Mouse (Mus musculus): ENCODE results near the gene Coro2a. TPM values are rescaled to one million over a fixed set of nuclear protein-coding genes. Genes with fewer than 3 reads are reported as not detected.

Gene Coro2a
- polyA plus RNA-seq, 1 experiment: 0.59 TPM

DNA sequence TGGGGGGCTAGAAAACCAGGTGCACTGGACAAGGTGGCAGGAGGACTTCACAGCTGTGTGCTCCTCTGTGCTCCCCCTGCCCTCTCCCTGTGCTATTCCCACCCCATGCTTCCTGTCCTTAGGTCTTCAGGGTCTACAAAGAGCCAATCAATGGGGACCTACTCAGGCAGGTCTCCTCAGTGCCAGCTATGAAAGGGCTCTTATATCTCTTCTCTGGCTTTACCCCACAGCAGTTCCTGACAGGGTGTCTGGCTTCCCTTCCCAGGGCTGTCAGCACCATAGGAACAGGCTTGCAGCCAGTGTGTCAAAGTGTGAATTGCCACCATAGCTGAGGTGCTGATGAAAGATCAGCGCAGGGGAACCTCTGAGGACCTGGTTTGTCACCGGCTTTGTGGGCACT lies 81.5 kb downstream of the Coro2a start:
- no peak overlapping the region for H3K4me3 ChIP-seq (ENCODE audit: insufficient read depth, low read depth, low read length)
- H3K4me1 ChIP-seq (ENCODE audit: control insufficient read depth, insufficient read depth, insufficient read length, low read length): no peaks in the 10 kb centered on the region
- H3K27ac ChIP-seq (replicated peaks; ENCODE audit: low read depth, low read length): no peak overlapping the region

DNA sequence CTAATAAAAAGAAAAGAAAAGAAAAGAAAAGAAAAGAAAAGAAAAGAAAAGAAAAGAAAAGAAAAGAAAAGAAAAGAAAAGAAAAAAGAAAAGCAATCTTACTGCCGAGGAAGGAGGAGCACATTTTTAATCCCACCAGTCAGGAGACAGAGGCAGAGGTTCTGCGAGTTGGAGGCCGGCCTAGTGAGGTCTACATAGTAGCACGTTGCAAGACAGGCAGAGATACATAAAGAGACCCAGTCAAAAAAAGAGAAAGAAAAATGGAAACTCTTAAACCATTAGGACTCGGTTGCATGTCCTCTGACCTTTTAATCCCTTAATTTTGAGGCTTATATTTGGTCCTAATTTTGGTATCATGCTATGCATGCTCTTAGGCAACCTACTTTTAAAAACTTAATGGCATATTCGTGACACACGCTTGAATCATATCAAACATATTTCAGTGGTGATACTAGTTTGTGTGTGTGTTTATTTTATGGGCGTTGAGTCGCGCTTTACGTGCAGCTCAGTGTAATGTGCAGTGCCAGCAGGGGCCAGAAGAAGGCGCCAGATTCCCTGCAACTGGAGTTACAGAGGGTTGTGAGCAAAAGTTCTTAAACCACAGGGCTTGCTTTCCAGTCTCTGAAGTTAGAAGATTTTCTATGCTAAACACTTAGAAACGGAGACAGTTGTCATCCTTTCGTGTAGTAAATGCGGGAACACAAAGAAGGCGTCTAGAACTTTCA lies 94.1 kb downstream of the Coro2a start:
- peak overlapping the region; percentile 43 for H3K4me3 ChIP-seq (ENCODE audit: insufficient read depth, low read depth, low read length)
- no peaks in the 10 kb centered on the region for H3K4me1 ChIP-seq (ENCODE audit: control insufficient read depth, insufficient read depth, insufficient read length, low read length)
- H3K27ac ChIP-seq (replicated peaks; ENCODE audit: low read depth, low read length): no peak overlapping the region

DNA sequence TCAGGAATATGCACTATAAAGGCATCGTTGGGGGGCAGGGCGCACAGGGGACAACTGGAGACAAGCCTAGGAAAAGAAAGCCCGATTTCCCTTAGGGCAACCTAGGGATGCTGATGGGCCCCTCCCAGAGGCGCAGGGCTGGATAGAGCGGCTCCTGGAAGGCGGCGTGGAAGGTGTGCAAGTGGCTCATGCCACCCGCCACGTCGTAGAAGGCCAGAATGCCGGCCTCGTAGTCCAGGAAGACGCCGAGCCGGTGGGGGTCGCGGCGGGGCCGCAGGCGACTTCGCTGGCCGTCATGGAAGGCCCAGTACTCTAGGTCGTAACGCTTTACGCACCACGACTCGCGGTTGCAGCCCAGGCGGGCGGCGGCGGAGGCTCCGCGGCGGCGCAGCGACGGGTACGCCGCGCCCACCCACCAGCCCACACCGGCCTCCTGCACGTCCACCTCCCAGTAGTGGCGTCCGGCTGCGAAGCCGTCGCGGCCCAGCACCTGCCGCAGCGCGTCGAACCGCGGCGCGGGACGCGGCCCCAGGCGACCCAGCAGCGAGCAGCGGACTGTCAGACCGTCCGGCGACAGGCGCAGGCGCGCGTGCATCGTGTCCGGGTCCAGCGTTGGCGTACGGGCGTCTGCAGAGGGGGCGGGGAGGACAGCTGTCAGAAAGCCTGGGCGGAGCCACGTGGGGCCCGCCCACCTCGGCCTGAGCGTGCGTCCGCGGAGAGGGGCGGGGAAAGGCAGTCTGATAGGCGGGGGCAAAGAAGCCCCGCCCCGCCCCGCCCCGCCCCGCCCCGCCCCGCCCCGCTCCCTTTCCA lies 95.0 kb downstream of the Coro2a start:
- H3K4me3 ChIP-seq (ENCODE audit: insufficient read depth, low read depth, low read length): peak overlapping the region; percentile 61
- H3K4me1 ChIP-seq (ENCODE audit: control insufficient read depth, insufficient read depth, insufficient read length, low read length): no peaks in the 10 kb centered on the region
- no peak overlapping the region for H3K27ac ChIP-seq (replicated peaks; ENCODE audit: low read depth, low read length)

DNA sequence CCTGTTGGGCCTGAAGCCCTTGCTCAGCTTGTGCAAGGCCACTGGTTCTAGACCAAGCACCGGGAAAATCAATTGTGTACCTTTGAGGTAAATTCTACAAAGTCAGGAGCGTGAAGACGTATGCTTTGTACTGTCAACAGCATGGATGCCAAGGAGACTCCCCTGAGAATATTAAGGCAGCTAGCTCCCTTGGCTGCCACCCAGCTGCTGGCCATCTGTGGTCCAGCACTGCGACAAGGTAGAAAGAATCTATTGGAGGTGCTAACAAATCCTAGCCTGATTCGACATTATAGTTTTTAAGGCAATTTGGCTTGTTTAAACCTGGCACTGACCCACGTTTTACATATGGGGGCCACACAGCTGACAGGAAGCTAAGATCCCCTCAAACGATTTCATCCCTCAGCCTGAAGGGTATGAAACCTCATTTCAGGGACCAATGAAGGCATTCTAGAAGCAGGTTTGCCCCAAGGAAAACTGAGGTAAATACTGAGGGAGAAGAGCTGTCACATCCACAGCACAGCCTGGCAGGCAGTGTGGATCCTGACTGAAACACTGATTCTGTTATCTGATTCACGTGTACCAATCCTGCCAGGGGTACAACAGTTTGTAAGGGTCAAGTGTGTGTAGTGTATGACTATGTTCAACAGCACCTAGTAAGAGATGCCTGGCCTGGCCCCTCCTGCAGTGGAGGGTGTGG lies 96.5 kb downstream of the Coro2a start:
- no peak overlapping the region for H3K27ac ChIP-seq (replicated peaks; ENCODE audit: low read depth, low read length)

DNA sequence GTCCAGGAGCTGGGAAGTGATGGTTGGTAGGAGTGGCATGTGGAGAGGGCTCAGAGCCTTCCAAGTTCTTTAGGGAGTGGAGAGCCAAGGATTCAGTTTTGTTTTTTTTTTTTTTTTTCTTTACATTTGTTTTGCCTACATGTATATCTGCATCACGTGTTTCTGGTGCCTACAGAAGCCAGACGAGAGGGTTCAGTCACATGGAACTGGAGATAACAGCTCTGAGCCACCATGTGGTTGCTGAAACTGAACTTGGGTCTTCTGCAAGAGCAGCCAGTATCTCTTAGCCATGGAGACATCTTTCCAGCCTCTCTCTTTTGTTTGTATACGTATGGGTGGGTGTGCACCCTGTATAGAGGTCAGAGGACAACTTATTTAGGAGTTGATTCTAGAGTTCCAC lies 98.1 kb downstream of the Coro2a start:
- H3K27ac ChIP-seq (replicated peaks; ENCODE audit: low read depth, low read length): no peak overlapping the region
- no peaks in the 10 kb centered on the region for H3K4me1 ChIP-seq (ENCODE audit: control insufficient read depth, insufficient read depth, insufficient read length, low read length)
- no peak overlapping the region for H3K4me3 ChIP-seq (ENCODE audit: insufficient read depth, low read depth, low read length)

More for the DNA sequence above, 96.5 kb downstream of the Coro2a start:
- H3K4me3 ChIP-seq (ENCODE audit: insufficient read depth, low read depth, low read length): no peak overlapping the region
- H3K4me1 ChIP-seq (ENCODE audit: control insufficient read depth, insufficient read depth, insufficient read length, low read length): no peaks in the 10 kb centered on the region

DNA sequence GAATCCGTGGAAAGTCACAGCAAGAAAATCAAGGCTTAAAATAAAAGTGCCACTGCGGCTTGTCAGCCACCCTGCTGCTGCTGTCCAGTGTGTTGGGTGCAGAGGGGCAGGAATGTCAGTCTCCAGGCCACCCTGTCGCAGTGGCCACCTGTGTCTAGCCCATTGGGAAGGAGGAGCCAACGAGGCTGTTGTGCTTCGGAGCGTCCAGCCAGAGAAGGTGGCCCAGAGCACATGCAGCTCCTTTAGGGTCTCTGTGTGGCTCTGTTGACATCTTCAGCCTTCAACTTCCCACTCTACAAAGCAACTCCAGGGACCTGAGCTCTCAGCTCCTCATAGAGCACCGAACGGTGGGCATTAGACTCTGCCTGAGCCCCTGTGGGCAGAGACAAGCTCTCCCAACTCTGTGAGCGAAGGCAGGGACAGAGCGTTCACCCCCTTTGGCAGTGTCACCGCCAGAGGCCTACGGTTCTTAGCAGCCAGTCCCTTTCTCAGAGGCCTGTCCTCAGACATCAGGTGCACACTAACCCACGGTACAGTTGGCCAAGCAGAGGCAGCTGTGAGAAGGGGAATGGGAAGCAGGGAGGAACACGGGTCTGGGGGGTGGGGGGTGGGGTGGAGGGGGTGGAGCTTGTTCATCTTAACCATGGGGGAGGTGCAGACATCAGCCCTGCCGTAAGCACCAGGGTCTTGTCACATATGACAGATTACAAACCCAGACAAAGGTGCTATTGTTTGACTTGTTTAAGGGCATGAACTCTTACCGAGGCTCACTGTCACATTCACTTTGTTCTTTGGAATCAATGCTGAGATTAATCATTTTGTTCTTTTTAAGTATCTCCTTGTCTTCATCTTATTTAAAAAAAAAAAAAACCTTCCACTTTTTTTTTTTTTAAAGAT lies 99.1 kb downstream of the Coro2a start:
- no peak overlapping the region for H3K4me3 ChIP-seq (ENCODE audit: insufficient read depth, low read depth, low read length)
- no peak overlapping the region for H3K27ac ChIP-seq (replicated peaks; ENCODE audit: low read depth, low read length)
- H3K4me1 ChIP-seq (ENCODE audit: control insufficient read depth, insufficient read depth, insufficient read length, low read length): no peaks in the 10 kb centered on the region

DNA sequence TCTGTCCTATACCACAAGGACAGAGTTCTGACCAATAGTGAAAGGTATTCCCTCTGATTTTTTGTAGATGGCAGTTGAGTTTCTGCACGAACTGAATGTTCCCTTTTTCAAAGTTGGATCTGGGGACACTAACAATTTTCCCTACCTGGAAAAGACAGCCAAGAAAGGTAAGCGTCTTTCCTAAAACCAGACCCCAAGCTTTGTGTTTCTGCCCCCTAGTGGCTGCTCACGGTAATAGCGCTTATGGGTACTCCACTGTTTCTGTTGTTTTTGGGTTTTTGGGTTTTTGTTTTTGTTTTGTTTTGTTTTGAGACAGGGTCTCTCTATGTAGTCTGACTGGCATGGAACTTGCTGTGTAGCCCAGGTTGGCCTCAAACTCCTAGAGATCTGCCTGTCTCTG lies 103.0 kb downstream of the Coro2a start:
- H3K4me3 ChIP-seq (ENCODE audit: insufficient read depth, low read depth, low read length): no peak overlapping the region
- H3K4me1 ChIP-seq (ENCODE audit: control insufficient read depth, insufficient read depth, insufficient read length, low read length): no peaks in the 10 kb centered on the region
- H3K27ac ChIP-seq (replicated peaks; ENCODE audit: low read depth, low read length): no peak overlapping the region

DNA sequence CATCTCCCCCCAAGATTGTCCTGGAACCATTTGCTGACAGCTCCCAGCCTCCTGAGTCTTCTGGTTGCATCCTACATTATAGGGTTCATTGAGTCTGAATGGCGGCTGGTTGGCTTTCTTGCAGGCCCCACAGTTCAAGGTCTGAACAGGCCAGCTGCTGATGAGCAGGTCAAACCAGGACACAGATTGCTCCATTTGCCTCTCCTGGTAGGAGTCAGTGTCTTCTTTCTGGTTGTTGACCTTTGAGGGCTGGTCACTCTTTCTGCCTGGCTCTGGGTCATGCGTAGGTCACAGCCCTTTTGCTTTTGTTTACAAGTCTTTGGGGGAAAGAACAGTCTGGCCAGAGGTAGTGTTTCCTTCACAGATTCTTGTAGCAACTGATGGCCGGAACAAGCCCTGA lies 103.5 kb downstream of the Coro2a start:
- no peak overlapping the region for H3K27ac ChIP-seq (replicated peaks; ENCODE audit: low read depth, low read length)
- H3K4me1 ChIP-seq (ENCODE audit: control insufficient read depth, insufficient read depth, insufficient read length, low read length): no peaks in the 10 kb centered on the region
- H3K4me3 ChIP-seq (ENCODE audit: insufficient read depth, low read depth, low read length): no peak overlapping the region

DNA sequence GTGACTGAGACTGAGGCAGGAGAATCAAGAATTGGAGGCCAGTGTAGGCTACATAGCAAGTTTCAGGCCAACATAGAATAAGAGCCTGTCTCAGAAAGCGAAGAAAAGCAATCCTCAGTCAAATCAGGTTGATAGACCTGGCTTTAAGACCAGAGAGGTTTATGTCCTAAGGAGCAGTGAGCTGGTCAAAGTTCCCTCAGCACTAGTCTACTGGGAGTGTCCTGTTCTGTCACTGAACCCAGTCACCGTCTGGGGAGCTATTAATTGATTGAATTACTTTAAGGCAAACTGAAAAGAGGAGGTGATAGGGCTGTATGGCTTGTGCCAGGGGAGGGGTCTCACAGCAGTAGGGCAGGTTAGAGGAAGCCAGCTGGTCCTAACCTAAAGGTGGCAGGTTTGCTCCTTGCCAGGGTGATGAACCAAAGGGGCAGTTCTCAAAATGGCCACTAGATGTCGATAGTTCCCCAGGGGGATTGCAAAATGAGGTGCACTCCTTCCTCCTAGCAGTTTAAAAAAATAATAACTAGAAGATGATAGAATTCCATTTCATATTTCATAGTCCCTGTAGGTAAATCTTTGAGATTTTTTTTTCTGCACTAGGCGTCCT lies 104.6 kb downstream of the Coro2a start:
- no peaks in the 10 kb centered on the region for H3K4me1 ChIP-seq (ENCODE audit: control insufficient read depth, insufficient read depth, insufficient read length, low read length)
- H3K27ac ChIP-seq (replicated peaks; ENCODE audit: low read depth, low read length): no peak overlapping the region
- no peak overlapping the region for H3K4me3 ChIP-seq (ENCODE audit: insufficient read depth, low read depth, low read length)

DNA sequence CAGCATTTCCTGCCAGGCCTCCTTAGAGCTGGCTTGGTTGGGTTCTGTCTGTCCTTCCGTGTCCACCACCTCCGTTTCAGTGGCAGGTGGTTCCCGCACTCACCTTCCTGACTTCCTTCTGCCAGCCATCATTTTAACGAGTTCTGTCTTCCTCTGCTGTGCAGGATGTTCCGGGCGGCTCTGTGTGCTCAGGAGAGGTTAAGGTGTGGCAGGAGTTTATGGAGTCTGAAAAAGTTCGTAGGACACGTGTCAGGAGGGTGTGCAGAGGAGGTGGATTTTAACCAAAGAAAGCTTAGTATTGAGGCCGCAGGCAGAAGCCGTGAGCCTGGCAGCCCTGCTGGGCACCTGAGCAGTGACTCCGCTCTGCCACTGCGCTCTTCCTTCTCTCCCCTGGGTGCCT lies 106.5 kb downstream of the Coro2a start:
- Histone ChIP-seq H3K27ac (replicated peaks; ENCODE audit: low read depth, low read length) (no peak overlapping the region), H3K4me1 (ENCODE audit: control insufficient read depth, insufficient read depth, insufficient read length, low read length) (no peaks in the 10 kb centered on the region), H3K4me3 (ENCODE audit: insufficient read depth, low read depth, low read length) (no peak overlapping the region)

DNA sequence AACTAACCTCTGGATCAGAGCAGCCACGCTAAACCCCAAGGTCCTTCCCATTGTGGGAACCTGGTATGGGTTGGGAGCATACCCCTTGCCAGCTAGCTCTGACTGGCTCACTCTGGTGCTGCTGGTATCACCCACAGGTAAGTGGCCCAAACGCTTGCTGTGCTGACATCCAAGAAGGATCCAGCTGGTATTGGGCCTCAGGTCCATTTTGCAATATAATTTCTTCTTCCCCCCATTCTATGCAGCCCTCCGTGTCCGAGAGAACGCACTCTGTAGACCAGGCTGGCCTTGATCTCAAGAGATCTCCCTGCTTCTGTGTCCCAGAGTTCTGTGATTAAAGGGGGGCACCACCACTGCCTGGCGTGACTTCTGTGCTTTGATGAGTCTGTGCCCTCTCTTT lies 108.9 kb downstream of the Coro2a start:
- H3K4me3 ChIP-seq (ENCODE audit: insufficient read depth, low read depth, low read length): no peak overlapping the region
- H3K4me1 ChIP-seq (ENCODE audit: control insufficient read depth, insufficient read depth, insufficient read length, low read length): no peaks in the 10 kb centered on the region
- H3K27ac ChIP-seq (replicated peaks; ENCODE audit: low read depth, low read length): no peak overlapping the region

DNA sequence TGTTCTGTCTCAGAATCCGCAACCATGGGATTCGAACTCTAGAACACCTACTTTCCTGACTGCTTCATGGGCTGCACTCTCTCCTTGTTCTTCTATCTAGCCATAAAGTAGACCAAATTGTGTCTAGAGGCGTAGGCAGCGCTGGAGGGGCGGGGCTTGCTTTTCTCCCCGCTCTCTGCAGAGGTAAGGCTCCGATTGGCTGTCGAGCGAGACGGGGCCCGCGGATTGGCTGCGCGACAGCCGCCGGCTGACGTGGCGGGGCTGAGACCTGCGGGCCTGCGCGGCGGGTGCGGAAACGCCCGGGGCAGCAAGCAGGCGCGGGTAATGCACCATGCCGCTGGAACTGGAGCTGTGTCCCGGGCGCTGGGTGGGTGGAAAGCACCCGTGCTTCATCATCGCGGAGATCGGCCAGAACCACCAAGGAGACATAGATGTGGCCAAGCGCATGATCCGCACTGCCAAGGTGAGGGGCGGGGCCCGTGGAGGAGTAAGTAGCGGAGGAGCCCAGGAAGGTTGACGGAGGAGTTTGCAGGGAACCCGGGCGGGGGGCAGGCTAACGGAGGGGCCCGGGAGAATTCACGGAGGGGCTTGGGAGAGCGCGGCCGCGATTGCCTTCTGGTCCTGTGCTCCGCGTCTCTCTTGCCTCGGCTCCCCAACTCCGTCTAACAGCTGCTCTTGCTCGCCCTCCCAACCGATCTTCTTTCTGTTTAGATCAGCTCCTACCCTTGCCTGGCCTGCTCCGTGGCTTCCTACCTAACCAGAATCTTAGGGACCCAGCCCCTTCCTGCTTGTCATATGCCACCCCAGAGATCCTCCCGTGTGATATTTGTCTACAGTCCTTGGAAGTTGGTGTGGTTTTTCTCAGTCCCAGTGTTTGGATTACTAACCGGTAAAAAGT lies 112.7 kb downstream of the Coro2a start, which contains the start of gene Nans:
Gene Nans (plus strand): TSS at position 221 of the 898 bp plus-strand sequence.
- Histone ChIP-seq H3K27ac (replicated peaks; ENCODE audit: low read depth, low read length) (no peak within 1 kb of the TSS), H3K4me3 (ENCODE audit: insufficient read depth, low read depth, low read length) (peak within 1 kb of the TSS; percentile 79)

DNA sequence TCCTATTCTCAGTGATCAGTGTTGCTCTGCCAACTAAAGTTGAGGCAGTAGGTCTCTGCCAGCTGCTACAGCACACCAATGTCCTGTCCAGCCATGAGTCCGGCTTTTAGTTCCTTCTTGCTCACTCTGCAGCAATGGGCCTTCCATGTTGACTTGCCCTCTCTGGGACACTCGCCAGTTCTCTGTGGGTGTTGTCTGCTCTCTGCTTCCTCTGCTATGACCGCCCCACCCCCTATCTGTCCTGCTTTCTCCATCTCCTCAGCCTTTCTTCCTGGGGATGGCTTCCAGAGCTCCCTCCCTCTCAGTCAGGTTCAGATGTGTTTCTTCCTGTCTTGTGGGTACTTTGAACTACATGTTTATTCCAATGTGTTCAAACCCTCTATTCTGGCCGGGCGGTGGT lies 114.7 kb downstream of the Coro2a start:
- Histone ChIP-seq H3K4me3 (ENCODE audit: insufficient read depth, low read depth, low read length) (no peak overlapping the region), H3K4me1 (ENCODE audit: control insufficient read depth, insufficient read depth, insufficient read length, low read length) (0 out of 2 replicates have a peak, but pooled peaks cover 4% of the 10 kb centered on the region), H3K27ac (replicated peaks; ENCODE audit: low read depth, low read length) (no peak overlapping the region)

More for the DNA sequence above, 112.7 kb downstream of the Coro2a start, which contains the start of gene Nans:
- 0 out of 2 replicates have a peak, but pooled peaks cover 4% of the 10 kb centered on the region for H3K4me1 ChIP-seq (ENCODE audit: control insufficient read depth, insufficient read depth, insufficient read length, low read length)
